Mouse (Mus musculus): Measurements from ENCODE around the gene Il10ra.

DNA sequence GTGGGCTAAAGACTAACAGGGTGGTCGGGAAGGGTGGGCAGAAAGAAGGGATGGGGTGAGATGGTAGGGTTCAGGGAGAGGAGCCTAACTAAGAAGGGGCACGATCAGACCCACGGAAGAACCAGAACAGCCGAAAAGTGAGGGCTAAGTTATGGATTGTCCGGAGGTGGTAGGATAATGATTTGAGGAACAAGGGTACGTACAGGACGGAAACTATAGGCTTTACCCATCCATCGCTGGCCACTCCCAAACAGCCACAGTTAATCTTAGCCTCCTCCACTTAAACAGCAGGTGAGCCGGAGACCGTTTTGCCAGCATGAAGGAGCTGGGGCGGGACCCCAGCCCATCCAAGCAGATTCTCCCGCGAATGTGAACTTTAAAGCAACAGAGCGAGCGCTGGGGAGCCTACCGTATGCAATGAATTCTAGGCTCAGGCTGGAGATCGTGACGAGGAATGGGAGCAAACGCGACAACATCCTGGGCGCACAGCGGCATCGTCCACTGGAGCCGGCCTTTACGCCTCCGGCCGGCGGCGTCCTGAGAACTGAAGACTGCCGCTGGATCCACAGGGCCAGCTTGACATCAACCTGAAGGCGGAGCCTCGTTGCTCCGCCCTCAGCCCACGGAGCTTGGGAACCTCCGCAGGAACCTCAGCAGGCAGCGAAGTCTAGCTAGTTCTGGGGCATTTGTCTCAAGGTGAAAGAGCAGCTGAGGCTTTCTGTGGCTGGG lies at the start of gene Il10ra:
- TF ChIP-seq EP300 (optimal IDR thresholded peaks at IDR 0.05) (no peak), CTCF (IDR thresholded peaks at IDR 0.05; ENCODE audit: low read depth) (peak; percentile 15; the same call in 1 of the 2 replicates)
